Mouse (Mus musculus): ENCODE results near the gene Rfx6. TPM values are rescaled to one million over a fixed set of nuclear protein-coding genes. Genes with fewer than 3 reads are reported as not detected.

Gene Rfx6
- polyA plus RNA-seq, 1 experiment from 2014 or later, result 0.10 TPM

GRCm38 (mm10) chr10:51769252-51769651 lies 91.7 kb downstream of the Rfx6 start:
- H3K27me3 ChIP-seq, result no peaks in the 10 kb centered on the region
- H3K4me1 ChIP-seq (replicated peaks), result no peaks in the 10 kb centered on the region
- no peak overlapping the region for H3K9ac ChIP-seq
- no peaks in the 10 kb centered on the region for H3K36me3 ChIP-seq
- 83% methylated on average over 7 of the region's 7 CpGs for WGBS
- H3K4me3 ChIP-seq, result no peak overlapping the region
- no peak overlapping the region for H3K27ac ChIP-seq (replicated peaks)
- no peak overlapping the region for H3K4me2 ChIP-seq
- H3K9me3 ChIP-seq, result no peaks in the 10 kb centered on the region
- no peak for ATAC-seq (ENCODE audit: low read depth)

- H3K36me3 ChIP-seq, result no peaks in the 10 kb centered on the region
- no peak overlapping the region for H3K9ac ChIP-seq
- no peaks in the 10 kb centered on the region for H3K4me1 ChIP-seq (replicated peaks)
- no peak overlapping the region for H3K27ac ChIP-seq (replicated peaks)
- no peak overlapping the region for H3K4me3 ChIP-seq
- no peak for ATAC-seq (ENCODE audit: low read depth)
- no peaks in the 10 kb centered on the region for H3K27me3 ChIP-seq
- no peak overlapping the region for H3K4me2 ChIP-seq
- H3K9me3 ChIP-seq, result no peaks in the 10 kb centered on the region
- 78% methylated on average over 2 of the region's 2 CpGs for WGBS
Observed at GRCm38 (mm10) chr10:51779648-51780047, 102.1 kb downstream of the Rfx6 start.

Other genes with a start within 250 kb of the Rfx6 start
- gene Gm49339, start 197.1 kb upstream of the Rfx6 start, polyA plus RNA-seq (2015; fragmentation: Nextera tagmentation; extraction: Ambion mirVana), result not detected in 2 replicates
- gene Lilr4b, start 197.1 kb upstream of the Rfx6 start, polyA plus RNA-seq (2015; fragmentation: Nextera tagmentation; extraction: Ambion mirVana), result 0.42 TPM in 1 of 2 replicates, not detected in the other
- gene Lilrb4a, start 186.8 kb upstream of the Rfx6 start, polyA plus RNA-seq (2015; fragmentation: Nextera tagmentation; extraction: Ambion mirVana), result 1.0 and 2.4 TPM in 2 replicates
- 1.3 and 1.8 TPM in 2 replicates for gene Fam162b, start 87.2 kb upstream of the Rfx6 start, polyA plus RNA-seq (2015; fragmentation: Nextera tagmentation; extraction: Ambion mirVana)
- not detected in 2 replicates for gene Gprc6a, start 46.3 kb upstream of the Rfx6 start, polyA plus RNA-seq (2015; fragmentation: Nextera tagmentation; extraction: Ambion mirVana)

All from neural tube, embryonic 13.5 days (tissue).